Mouse (Mus musculus): ENCODE results near the gene Gm12248.

- TF ChIP-seq GATA1 (IDR thresholded peaks at IDR 0.05; ENCODE audit: borderline replicate concordance, low read length), result no peak
- no peak for TF ChIP-seq FLI1 (IDR thresholded peaks at IDR 0.05; ENCODE audit: low read length)
Observed at GRCm38 (mm10) chr11:58135296-58135695, 42.4 kb upstream of the Gm12248 start.
